Mouse (Mus musculus) left cerebral cortex, adult 2 months (tissue): ENCODE results near the gene Zfp867. TPM values are rescaled to one million over a fixed set of nuclear protein-coding genes. Genes with fewer than 3 reads are reported as not detected.

Experiments used
- DNase-seq, 2 experiments: peaks; one replicate each; pipeline ENCODE4 v3.0.0; 2021 to 2022; ENCODE audit warnings: low spot score in 2 of 2, mixed read lengths in 1 of 2; ENCODE audit errors: extremely low spot score in 1 of 2
- H3K27ac ChIP-seq: fragments of 200-600 bp; 2 replicates; pipeline ENCODE4 v1.8.1; 2022
- H3K4me3 ChIP-seq: fragments of 200-600 bp; 2 replicates; pipeline ENCODE4 v1.8.1; 2022
- CTCF ChIP-seq: fragments of 200-600 bp; IDR thresholded peaks from 2 replicates; pipeline ENCODE4 v1.8.1; 2022; ENCODE audit warnings: antibody characterized with exemption, mild to moderate bottlenecking, moderate library complexity
- intact Hi-C: fragments of 180-260 bp; cut with DNase I; formaldehyde crosslinking; loops from one replicate; pipeline ENCODE4 v1.15.1; 2025
- total RNA-seq, 2 experiments: library from RNA; stranded (reverse); gene quantifications; 2 replicates each; pipeline ENCODE4 v1.2.3; 2021

Gene Zfp867
- total RNA-seq, 2 experiments from 2014 or later = 3.3 to 4.8 TPM

GRCm38 (mm10) chr11:59501978-59502700 lies 29.9 kb upstream of the Zfp867 start:
- DNase-seq = no peak
- intact Hi-C loops = no loop called here
- H3K27ac ChIP-seq = no peak overlapping the region
- no peak overlapping the region for H3K4me3 ChIP-seq
- TF ChIP-seq CTCF = no peak

GRCm38 (mm10) chr11:59497747-59498146 lies 25.5 kb upstream of the Zfp867 start:
- peak overlapping the region; percentile 83 for H3K27ac ChIP-seq
- intact Hi-C loops = no loop called here
- H3K4me3 ChIP-seq = no peak overlapping the region
- TF ChIP-seq CTCF = no peak; the same call in 1 of the 2 replicates
- no peak for DNase-seq

- DNase-seq = no peak
- intact Hi-C loops = no loop called here
- no peak overlapping the region for H3K4me3 ChIP-seq
- peak overlapping the region; percentile 83 for H3K27ac ChIP-seq
- TF ChIP-seq CTCF = no peak
These were observed 24.5 kb upstream of the Zfp867 start for GRCm38 (mm10) chr11:59496672-59497310.

- intact Hi-C loops = loop anchor here (5.0 kb wide), 1 partner anchor 259 kb away; the partner anchor contains the start of gene Arf1
- no peak for DNase-seq
- no peak for TF ChIP-seq CTCF
- Histone ChIP-seq H3K4me3 (no peak overlapping the region), H3K27ac (peak overlapping the region; percentile 50)
These were observed 13.9 kb upstream of the Zfp867 start for GRCm38 (mm10) chr11:59486222-59486621.

GRCm38 (mm10) chr11:59485641-59486040 lies 13.4 kb upstream of the Zfp867 start:
- peak overlapping the region; percentile 44; the same call in 1 of the 2 replicates for H3K27ac ChIP-seq

GRCm38 (mm10) chr11:59483212-59483611 lies 10.9 kb upstream of the Zfp867 start:
- intact Hi-C loops = loop anchor here (1.0 kb wide), 1 partner anchor 175 kb away; no protein-coding TSS in a partner anchor
- H3K27ac ChIP-seq = no peak overlapping the region
- H3K4me3 ChIP-seq = no peak overlapping the region
- peak; percentile 69 for TF ChIP-seq CTCF
- DNase-seq = peak in 1 of 2 experiments; percentile 42

More at GRCm38 (mm10) chr11:59485641-59486040, 13.4 kb upstream of the Zfp867 start:
- TF ChIP-seq CTCF = no peak
- no peak for DNase-seq
- intact Hi-C loops = loop anchor here (5.0 kb wide), 1 partner anchor 258 kb away; the partner anchor contains the start of gene Arf1
- H3K4me3 ChIP-seq = no peak overlapping the region

- intact Hi-C loops = no loop called here
- no peak for TF ChIP-seq CTCF
- no peak overlapping the region for H3K4me3 ChIP-seq
- no peak overlapping the region for H3K27ac ChIP-seq
- DNase-seq = no peak
These were observed 5.0 kb upstream of the Zfp867 start for GRCm38 (mm10) chr11:59477240-59477639.

- peak overlapping the region; percentile 81 for H3K4me3 ChIP-seq
- peak overlapping the region; percentile 78 for H3K27ac ChIP-seq
- no peak for DNase-seq
- no peak for TF ChIP-seq CTCF
- intact Hi-C loops = loop anchor here (5.0 kb wide), 1 partner anchor 104 kb away; no protein-coding TSS in a partner anchor
These were observed 605 bp downstream of the Zfp867 start for GRCm38 (mm10) chr11:59471413-59472325.

- no peak for TF ChIP-seq CTCF
- no peak overlapping the region for H3K4me3 ChIP-seq
- DNase-seq = no peak
- no peak overlapping the region for H3K27ac ChIP-seq
- intact Hi-C loops = no loop called here
These were observed 11.8 kb downstream of the Zfp867 start for GRCm38 (mm10) chr11:59460459-59460858.

GRCm38 (mm10) chr11:59458973-59459372 lies 13.3 kb downstream of the Zfp867 start:
- TF ChIP-seq CTCF = no peak
- DNase-seq = no peak
- intact Hi-C loops = no loop called here
- H3K4me3 ChIP-seq = no peak overlapping the region
- no peak overlapping the region; the same call in 1 of the 2 replicates for H3K27ac ChIP-seq

- no peak for DNase-seq
- Histone ChIP-seq H3K4me3 (no peak overlapping the region), H3K27ac (no peak overlapping the region)
- intact Hi-C loops = no loop called here
- TF ChIP-seq CTCF = no peak
These were observed 15.4 kb downstream of the Zfp867 start for GRCm38 (mm10) chr11:59456891-59457290.
